Mouse (Mus musculus) hindbrain, embryonic 11.5 days (tissue): ENCODE results near the gene Slc25a48. TPM values are rescaled to one million over a fixed set of nuclear protein-coding genes. Genes with fewer than 3 reads are reported as not detected.

ENCODE experiments used
- ATAC-seq: fragments of 200-750 bp; cut with Nextera tagmentation; 2 replicates; pipeline ENCODE4 v1.8.0; 2017; ENCODE audit warnings: mild to moderate bottlenecking, moderate TSS enrichment, moderate library complexity; ENCODE audit not compliant: low FRiP score
- DNase-seq: peaks from one replicate; pipeline ENCODE4 v3.0.0-alpha.2; 2015; ENCODE audit warnings: low spot score
- H3K27ac ChIP-seq: fragments of 300-500 bp; sonication (generic); 2 replicates; pipeline ENCODE4 v1.5.1; 2014; ENCODE audit warnings: mild to moderate bottlenecking, low read depth, low read length
- H3K27me3 ChIP-seq: fragments of 300-500 bp; sonication (generic); 2 replicates; pipeline ENCODE4 v1.6.1; 2014; ENCODE audit warnings: mild to moderate bottlenecking, low read length, moderate library complexity, mixed read lengths; ENCODE audit not compliant: control insufficient read depth, insufficient read depth
- H3K36me3 ChIP-seq: fragments of 300-500 bp; sonication (generic); 2 replicates; pipeline ENCODE4 v1.6.1; 2014; ENCODE audit warnings: mild to moderate bottlenecking, low read length, moderate library complexity, mixed read lengths; ENCODE audit not compliant: control insufficient read depth, insufficient read depth
- H3K4me1 ChIP-seq: fragments of 300-500 bp; sonication (generic); replicated peaks from 2 replicates; pipeline ENCODE4 v1.6.1; 2014; ENCODE audit warnings: low read length, mixed read lengths; ENCODE audit not compliant: control insufficient read depth, insufficient read depth
- H3K4me2 ChIP-seq: fragments of 300-500 bp; sonication (generic); replicated peaks from 2 replicates; pipeline ENCODE4 v1.6.1; 2014; ENCODE audit warnings: mild to moderate bottlenecking, low read depth, low read length
- H3K4me3 ChIP-seq: fragments of 300-500 bp; sonication (generic); 2 replicates; pipeline ENCODE4 v1.5.1; 2014; ENCODE audit warnings: low read depth, low read length
- H3K9ac ChIP-seq: fragments of 300-500 bp; sonication (generic); 2 replicates; pipeline ENCODE4 v1.6.1; 2014; ENCODE audit warnings: low read depth, low read length
- H3K9me3 ChIP-seq: fragments of 300-500 bp; sonication (generic); 2 replicates; pipeline ENCODE4 v1.6.1; 2016; ENCODE audit warnings: low read length; ENCODE audit not compliant: control insufficient read depth
- WGBS: fragments of 180-500 bp; shearing (Covaris S2); extraction: QIAGEN DNeasy Blood & Tissue Kit; methylation state at CpG from one replicate; pipeline ENCODE4 v1.1.7; 2014; 5-methylcytosine and 5-hydroxymethylcytosine counted together
- polyA plus RNA-seq: library from polyadenylated mRNA; unstranded; fragments of >200 nt; fragmentation: Nextera tagmentation; extraction: Ambion mirVana; gene quantifications from 2 replicates; pipeline ENCODE4 v1.2.1, GENCODE M21; 2014

The Slc25a48 gene
- polyA plus RNA-seq, 1 experiment from 2014 or later = 0.05 TPM

DNA sequence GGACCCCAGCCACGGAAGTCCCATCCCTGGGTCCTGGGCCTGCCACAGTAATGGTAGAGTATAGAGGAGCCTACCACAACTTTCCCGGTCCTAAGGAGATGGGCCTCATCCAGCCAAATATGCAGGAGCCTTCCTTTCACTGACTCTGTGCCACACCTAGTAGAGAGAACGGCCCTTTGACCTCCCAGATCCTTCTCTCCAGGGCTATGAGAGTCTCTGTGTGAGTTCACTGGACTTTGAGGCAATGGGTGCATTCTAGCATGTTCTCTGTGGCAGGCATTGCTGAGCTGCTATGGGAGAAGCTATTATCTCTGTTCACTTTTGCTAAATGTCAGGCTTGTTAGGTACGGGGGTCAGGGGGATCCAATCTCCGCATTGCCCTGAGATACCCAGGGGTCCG lies 25.6 kb downstream of the Slc25a48 start:
- Histone ChIP-seq H3K4me1 (0 out of 2 replicates have a peak, but pooled peaks cover 3% of the 10 kb centered on the region), H3K27me3 (no peaks in the 10 kb centered on the region), H3K4me2 (no peak overlapping the region), H3K9me3 (no peaks in the 10 kb centered on the region), H3K36me3 (no peaks in the 10 kb centered on the region), H3K4me3 (no peak overlapping the region), H3K27ac (no peak overlapping the region), H3K9ac (no peak overlapping the region)
- ATAC-seq = no peak
- DNase-seq = no peak
- 65% methylated on average over 6 of the region's 6 CpGs for WGBS

DNA sequence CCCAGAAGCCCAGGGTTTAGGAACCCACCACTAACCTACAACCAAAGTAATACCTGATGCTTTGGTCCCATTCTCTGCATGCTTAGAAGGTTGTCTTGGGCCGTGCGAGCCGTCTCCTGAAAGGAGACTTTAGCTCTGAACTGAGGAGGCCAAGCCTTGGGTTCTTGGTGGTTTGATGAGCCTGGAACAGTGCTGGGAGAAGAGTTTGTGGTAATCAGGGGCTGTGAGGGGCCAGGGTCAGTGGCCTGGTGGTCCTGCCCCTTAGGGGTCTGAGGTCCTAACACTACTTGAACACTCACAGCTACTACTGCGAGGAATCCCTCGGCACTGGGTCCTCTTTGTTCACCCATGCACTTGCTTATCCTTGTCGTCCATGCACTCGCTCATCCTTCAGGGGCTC lies 29.6 kb downstream of the Slc25a48 start:
- Histone ChIP-seq H3K27ac (no peak overlapping the region), H3K9me3 (no peaks in the 10 kb centered on the region)

DNA sequence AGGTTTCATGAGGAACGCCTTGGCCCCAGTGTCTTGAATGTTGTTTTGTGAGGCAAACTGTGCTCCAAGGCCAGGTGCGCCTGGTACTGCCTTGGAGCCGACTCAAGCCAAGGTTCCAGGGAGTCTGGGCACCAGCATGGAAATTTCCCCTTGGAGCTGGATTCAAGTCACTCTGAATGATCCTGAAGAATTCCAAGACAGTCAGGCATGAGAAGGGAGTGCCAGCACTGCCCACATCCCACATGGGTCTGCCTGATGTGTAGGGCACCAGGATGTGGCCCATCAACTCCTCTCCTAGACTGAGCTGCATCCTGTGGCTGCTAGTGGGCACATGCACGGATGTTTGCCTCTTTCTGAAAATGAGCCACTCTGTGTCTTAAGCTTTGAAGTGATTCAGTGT lies 30.4 kb downstream of the Slc25a48 start:
- H3K9ac ChIP-seq = no peak overlapping the region
- no peak overlapping the region for H3K4me2 ChIP-seq
- H3K4me3 ChIP-seq = no peak overlapping the region
- WGBS = 89% methylated on average over 4 of the region's 4 CpGs
- H3K9me3 ChIP-seq = no peaks in the 10 kb centered on the region
- no peaks in the 10 kb centered on the region for H3K36me3 ChIP-seq
- H3K27me3 ChIP-seq = no peaks in the 10 kb centered on the region
- H3K4me1 ChIP-seq = 0 out of 2 replicates have a peak, but pooled peaks cover 3% of the 10 kb centered on the region
- H3K27ac ChIP-seq = no peak overlapping the region
- ATAC-seq (no peak), DNase-seq (no peak)

More for the DNA sequence above, 29.6 kb downstream of the Slc25a48 start:
- Histone ChIP-seq H3K4me2 (no peak overlapping the region), H3K9ac (no peak overlapping the region), H3K36me3 (no peaks in the 10 kb centered on the region), H3K4me1 (0 out of 2 replicates have a peak, but pooled peaks cover 3% of the 10 kb centered on the region), H3K27me3 (no peaks in the 10 kb centered on the region), H3K4me3 (no peak overlapping the region)
- ATAC-seq = no peak
- DNase-seq = no peak
- 98% methylated on average over 7 of the region's 7 CpGs for WGBS

DNA sequence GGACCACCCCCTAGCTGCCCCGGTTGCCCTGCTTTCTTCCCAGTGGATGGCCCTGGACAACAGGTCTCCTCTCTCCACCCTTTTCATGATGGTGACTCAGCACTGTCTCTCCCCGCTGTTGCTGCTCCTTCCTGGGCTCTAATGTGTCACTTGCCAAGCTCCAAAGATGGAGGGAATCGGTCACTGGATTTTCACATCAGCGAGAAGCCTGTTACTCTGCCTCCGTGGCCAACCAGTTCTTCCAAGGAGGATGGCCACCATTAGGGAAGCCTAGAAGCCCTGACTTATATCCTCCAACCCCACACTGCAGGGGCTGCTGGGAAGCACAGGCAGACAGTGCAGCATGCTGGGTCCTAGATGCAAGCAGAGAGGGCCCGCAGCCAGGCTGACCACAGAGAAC lies 33.1 kb downstream of the Slc25a48 start:
- Histone ChIP-seq H3K9ac (no peak overlapping the region), H3K27ac (no peak overlapping the region), H3K36me3 (no peaks in the 10 kb centered on the region), H3K4me2 (no peak overlapping the region), H3K4me1 (no peaks in the 10 kb centered on the region), H3K27me3 (no peaks in the 10 kb centered on the region), H3K4me3 (no peak overlapping the region), H3K9me3 (no peaks in the 10 kb centered on the region)
- no peak for ATAC-seq
- 94% methylated on average over 6 of the region's 6 CpGs for WGBS
- DNase-seq = no peak

DNA sequence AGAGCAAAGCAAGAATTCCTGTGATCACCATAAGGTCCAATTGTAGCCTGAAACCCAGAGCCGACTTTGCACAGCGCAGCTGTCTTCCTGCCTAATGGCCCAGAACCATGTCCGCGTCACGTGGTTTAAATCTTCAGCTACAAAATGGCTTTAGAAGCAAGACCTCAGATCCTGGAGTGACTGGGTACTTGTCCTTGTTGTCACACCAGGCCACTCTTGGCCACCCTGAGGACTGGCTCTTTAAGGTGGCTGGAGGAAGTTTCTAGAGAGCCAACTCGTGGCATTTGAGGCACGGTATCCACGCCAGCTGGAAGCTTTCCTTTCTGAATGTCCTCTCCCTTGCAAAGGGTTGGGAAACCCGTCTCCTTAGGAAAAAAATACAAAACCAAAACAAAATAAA lies 33.8 kb downstream of the Slc25a48 start:
- 75% methylated on average over 9 of the region's 9 CpGs for WGBS
- Histone ChIP-seq H3K4me1 (no peaks in the 10 kb centered on the region), H3K27ac (no peak overlapping the region), H3K4me2 (no peak overlapping the region), H3K9ac (no peak overlapping the region), H3K4me3 (no peak overlapping the region), H3K9me3 (no peaks in the 10 kb centered on the region), H3K27me3 (no peaks in the 10 kb centered on the region), H3K36me3 (no peaks in the 10 kb centered on the region)
- ATAC-seq (no peak), DNase-seq (no peak)

DNA sequence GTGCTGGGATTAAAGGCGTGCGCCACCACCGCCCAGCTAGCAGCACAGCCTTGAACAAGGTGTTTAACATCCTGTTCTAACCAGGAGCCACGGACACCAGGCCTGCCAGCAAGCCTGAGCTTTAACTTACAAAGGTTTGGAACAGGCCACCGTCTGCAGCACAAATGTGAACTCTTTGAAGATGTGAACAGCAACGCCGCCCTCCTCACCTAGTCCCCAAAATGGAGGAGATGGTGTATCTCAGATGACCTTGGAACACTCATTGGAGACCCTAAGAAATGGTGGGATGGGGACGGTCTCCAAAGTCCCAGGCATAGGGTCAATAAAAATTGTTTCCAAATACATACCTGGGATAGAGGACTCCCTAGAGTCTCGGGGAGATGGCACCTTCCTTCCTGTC lies 34.5 kb downstream of the Slc25a48 start:
- WGBS = 91% methylated on average over 9 of the region's 9 CpGs
- no peak for ATAC-seq
- Histone ChIP-seq H3K36me3 (no peaks in the 10 kb centered on the region), H3K9me3 (no peaks in the 10 kb centered on the region), H3K4me3 (no peak overlapping the region), H3K27me3 (no peaks in the 10 kb centered on the region), H3K4me1 (no peaks in the 10 kb centered on the region), H3K4me2 (no peak overlapping the region), H3K27ac (no peak overlapping the region), H3K9ac (no peak overlapping the region)
- no peak for DNase-seq

DNA sequence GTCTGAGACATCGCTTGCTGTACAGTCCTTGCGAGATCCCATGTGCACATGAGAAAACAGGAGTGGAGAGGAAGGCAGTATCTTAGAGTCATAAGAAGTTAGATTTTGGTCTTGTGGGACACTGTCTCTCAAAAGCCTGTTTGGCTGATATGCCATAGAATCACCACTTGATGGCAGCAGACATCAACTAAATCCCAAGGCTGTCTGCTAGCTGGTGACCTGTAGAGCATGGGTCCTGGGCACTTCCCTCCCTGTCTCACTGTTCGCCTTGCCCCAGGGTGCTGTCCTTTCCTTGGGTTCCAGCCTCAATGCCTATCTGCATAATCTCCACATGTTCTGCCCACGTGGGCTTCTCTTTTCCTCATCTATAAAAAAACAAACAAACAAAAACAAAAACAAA lies 37.2 kb downstream of the Slc25a48 start:
- DNase-seq (peak; percentile 68), ATAC-seq (no peak)
- WGBS = 33% methylated on average over 4 of the region's 4 CpGs
- Histone ChIP-seq H3K36me3 (no peaks in the 10 kb centered on the region), H3K9me3 (no peaks in the 10 kb centered on the region), H3K27me3 (no peaks in the 10 kb centered on the region), H3K27ac (no peak overlapping the region), H3K4me3 (no peak overlapping the region), H3K4me2 (no peak overlapping the region), H3K9ac (no peak overlapping the region), H3K4me1 (no peaks in the 10 kb centered on the region)

DNA sequence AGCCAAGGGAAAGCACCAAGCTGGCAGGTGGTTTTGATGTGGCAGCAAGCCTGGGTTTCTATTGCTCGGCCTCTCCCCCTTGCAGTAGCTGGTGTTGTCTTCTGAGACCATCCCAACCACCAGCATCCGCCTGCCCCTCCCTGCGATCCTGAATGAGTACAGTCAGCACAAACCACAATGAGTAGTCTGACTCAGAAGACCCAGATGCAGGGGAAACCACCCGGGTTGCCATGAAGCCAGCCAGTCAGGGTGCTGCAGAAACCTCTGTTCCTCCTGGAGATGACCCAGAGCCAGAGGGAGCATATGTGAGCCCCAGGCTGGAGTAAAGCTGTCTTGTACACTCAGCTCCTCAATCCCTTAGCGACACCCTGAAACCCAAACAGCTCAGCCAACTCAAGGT lies 38.6 kb downstream of the Slc25a48 start:
- Histone ChIP-seq H3K36me3 (no peaks in the 10 kb centered on the region), H3K9ac (no peak overlapping the region), H3K4me1 (no peaks in the 10 kb centered on the region), H3K4me2 (no peak overlapping the region), H3K4me3 (no peak overlapping the region), H3K27me3 (no peaks in the 10 kb centered on the region), H3K9me3 (no peaks in the 10 kb centered on the region), H3K27ac (no peak overlapping the region)
- WGBS = 77% methylated on average over 5 of the region's 5 CpGs
- DNase-seq (no peak), ATAC-seq (no peak)

DNA sequence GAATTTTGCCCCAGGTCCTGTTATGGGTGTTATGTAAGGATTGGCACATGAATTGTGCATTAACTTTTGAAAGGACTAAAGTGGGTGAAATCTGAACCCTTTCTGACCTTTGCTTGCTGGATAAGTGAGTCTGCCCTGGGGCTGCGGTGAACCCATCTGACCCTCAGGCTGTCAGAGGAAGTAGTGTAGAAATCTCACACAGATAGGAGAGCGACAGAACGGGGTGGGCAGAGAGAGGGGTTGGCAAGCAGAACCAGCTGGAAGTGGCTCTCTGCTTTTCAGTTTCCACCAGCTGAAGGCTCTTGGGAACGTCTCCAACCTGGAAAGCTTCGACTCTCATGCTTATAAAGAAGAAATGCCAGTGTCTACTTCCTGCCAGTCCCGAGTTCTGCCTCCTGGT lies 39.1 kb downstream of the Slc25a48 start:
- no peaks in the 10 kb centered on the region for H3K27me3 ChIP-seq
- no peaks in the 10 kb centered on the region for H3K4me1 ChIP-seq
- H3K27ac ChIP-seq = no peak overlapping the region
- no peak overlapping the region for H3K4me3 ChIP-seq
- no peak for DNase-seq
- H3K36me3 ChIP-seq = no peaks in the 10 kb centered on the region
- H3K9me3 ChIP-seq = no peaks in the 10 kb centered on the region
- ATAC-seq = no peak
- H3K4me2 ChIP-seq = no peak overlapping the region
- WGBS = 47% methylated on average over 6 of the region's 6 CpGs
- no peak overlapping the region for H3K9ac ChIP-seq
